Mouse (Mus musculus) midbrain, embryonic 11.5 days (tissue): ENCODE measurements at regions not wholly inside any gene's neighbourhood (a gene's known extent, or its start where the extent isn't known, plus 50 kb on each side); places are given as distances from the start of the nearest gene placed in this dataset.

Experiments
- ATAC-seq: fragments of 200-750 bp; cut with Nextera tagmentation; 2 replicates; pipeline ENCODE4 v1.8.0; 2017; ENCODE audit warnings: moderate TSS enrichment, moderate library complexity; ENCODE audit not compliant: low FRiP score
- DNase-seq: peaks from one replicate; pipeline ENCODE4 v3.0.0; 2015; ENCODE audit warnings: low spot score; ENCODE audit errors: missing footprints
- H3K27ac ChIP-seq: fragments of 300-500 bp; sonication (generic); 2 replicates; pipeline ENCODE4 v1.5.1; 2014; ENCODE audit warnings: low read depth, low read length
- H3K27me3 ChIP-seq: fragments of 300-500 bp; sonication (generic); 2 replicates; pipeline ENCODE4 v1.6.1; 2014; ENCODE audit warnings: mild to moderate bottlenecking, low read length, moderate library complexity, mixed read lengths; ENCODE audit not compliant: control insufficient read depth, insufficient read depth
- H3K36me3 ChIP-seq: fragments of 300-500 bp; sonication (generic); 2 replicates; pipeline ENCODE4 v1.6.1; 2014; ENCODE audit warnings: mild to moderate bottlenecking, low read length, moderate library complexity, mixed read lengths; ENCODE audit not compliant: control insufficient read depth, insufficient read depth
- H3K4me1 ChIP-seq: fragments of 300-500 bp; sonication (generic); 2 replicates; pipeline ENCODE4 v1.6.1; 2014; ENCODE audit warnings: low read length; ENCODE audit not compliant: control insufficient read depth, insufficient read depth
- H3K4me2 ChIP-seq: fragments of 300-500 bp; sonication (generic); 2 replicates; pipeline ENCODE4 v1.6.1; 2014; ENCODE audit warnings: mild to moderate bottlenecking, moderate library complexity
- H3K4me3 ChIP-seq: fragments of 300-500 bp; sonication (generic); 2 replicates; pipeline ENCODE4 v1.5.1; 2014; ENCODE audit warnings: low read depth, low read length
- H3K9ac ChIP-seq: fragments of 300-500 bp; sonication (generic); 2 replicates; pipeline ENCODE4 v1.6.1; 2014; ENCODE audit warnings: low read length
- H3K9me3 ChIP-seq: fragments of 300-500 bp; sonication (generic); 2 replicates; pipeline ENCODE4 v1.6.1; 2016; ENCODE audit warnings: low read length; ENCODE audit not compliant: control insufficient read depth
- WGBS: fragments of 180-500 bp; shearing (Covaris S2); extraction: QIAGEN DNeasy Blood & Tissue Kit; methylation state at CpG from one replicate; pipeline ENCODE4 v1.1.7; 2014; 5-methylcytosine and 5-hydroxymethylcytosine counted together

- H3K36me3 ChIP-seq = no peaks in the 10 kb centered on the region
- H3K4me2 ChIP-seq = no peak overlapping the region
- H3K9ac ChIP-seq = no peak overlapping the region
- H3K27me3 ChIP-seq = no peaks in the 10 kb centered on the region; the same call in 1 of the 2 replicates
- H3K9me3 ChIP-seq = no peaks in the 10 kb centered on the region
- 95% methylated on average over 4 of the region's 4 CpGs for WGBS
- no peak overlapping the region for H3K4me3 ChIP-seq
- no peak for DNase-seq
- ATAC-seq = no peak
- H3K4me1 ChIP-seq = 0 out of 2 replicates have a peak, but pooled peaks cover 2% of the 10 kb centered on the region
- H3K27ac ChIP-seq = no peak overlapping the region
Measured at GRCm38 (mm10) chr10:87432306-87432705, 61.2 kb downstream of the Ascl1 start.

DNA sequence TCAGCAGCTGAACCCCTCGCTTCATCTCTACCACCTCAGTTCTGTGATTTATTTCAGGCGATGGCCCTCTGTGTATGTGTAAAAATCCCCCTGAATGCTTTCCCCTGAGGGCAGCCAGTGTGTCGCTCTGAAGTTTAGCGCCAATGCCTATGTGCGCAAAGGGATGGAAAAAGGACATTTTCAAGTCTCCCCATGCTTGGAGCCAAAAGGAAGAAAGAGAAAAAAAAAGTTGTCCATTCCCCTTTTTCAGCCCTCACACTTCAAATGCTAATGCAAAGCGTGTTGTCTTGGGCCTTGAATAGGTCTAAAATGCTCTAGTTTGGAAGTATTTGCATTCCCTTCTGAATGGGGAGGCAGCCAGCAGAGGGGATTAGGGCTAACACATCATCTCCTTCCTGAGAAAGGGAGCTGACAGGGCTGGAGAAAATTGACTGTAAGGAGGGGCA lies 73.5 kb downstream of the Ascl1 start:
- Histone ChIP-seq H3K27ac (peak overlapping the region; percentile 94), H3K36me3 (no peaks in the 10 kb centered on the region), H3K27me3 (no peaks in the 10 kb centered on the region), H3K9ac (peak overlapping the region; percentile 52; the same call in 1 of the 2 replicates), H3K4me1 (peaks cover 18% of the 10 kb centered on the region), H3K4me2 (peak overlapping the region; percentile 23; the same call in 1 of the 2 replicates), H3K9me3 (no peaks in the 10 kb centered on the region), H3K4me3 (no peak overlapping the region)
- ATAC-seq = peak; percentile 88
- peak; percentile 95 for DNase-seq
- 1% methylated on average over 6 of the region's 6 CpGs for WGBS

GRCm38 (mm10) chr10:87419245-87419939 lies 74.1 kb downstream of the Ascl1 start:
- 12% methylated on average over 7 of the region's 7 CpGs for WGBS
- Histone ChIP-seq H3K36me3 (no peaks in the 10 kb centered on the region), H3K27ac (peak overlapping the region; percentile 94), H3K4me1 (peaks cover 18% of the 10 kb centered on the region), H3K9ac (peak overlapping the region; percentile 52; the same call in 1 of the 2 replicates), H3K4me2 (peak overlapping the region; percentile 23; the same call in 1 of the 2 replicates), H3K27me3 (no peaks in the 10 kb centered on the region), H3K4me3 (no peak overlapping the region), H3K9me3 (no peaks in the 10 kb centered on the region)
- DNase-seq = no peak
- peak; percentile 84 for ATAC-seq

- Histone ChIP-seq H3K9ac (no peak overlapping the region), H3K27me3 (no peaks in the 10 kb centered on the region), H3K36me3 (no peaks in the 10 kb centered on the region), H3K4me2 (no peak overlapping the region), H3K9me3 (no peaks in the 10 kb centered on the region), H3K4me1 (no peaks in the 10 kb centered on the region; the same call in 1 of the 2 replicates), H3K27ac (no peak overlapping the region), H3K4me3 (no peak overlapping the region)
- DNase-seq (no peak), ATAC-seq (no peak)
- WGBS = 64% methylated on average over 15 of the region's 15 CpGs
Measured at GRCm38 (mm10) chr10:87394296-87394921, 99.1 kb downstream of the Ascl1 start.

DNA sequence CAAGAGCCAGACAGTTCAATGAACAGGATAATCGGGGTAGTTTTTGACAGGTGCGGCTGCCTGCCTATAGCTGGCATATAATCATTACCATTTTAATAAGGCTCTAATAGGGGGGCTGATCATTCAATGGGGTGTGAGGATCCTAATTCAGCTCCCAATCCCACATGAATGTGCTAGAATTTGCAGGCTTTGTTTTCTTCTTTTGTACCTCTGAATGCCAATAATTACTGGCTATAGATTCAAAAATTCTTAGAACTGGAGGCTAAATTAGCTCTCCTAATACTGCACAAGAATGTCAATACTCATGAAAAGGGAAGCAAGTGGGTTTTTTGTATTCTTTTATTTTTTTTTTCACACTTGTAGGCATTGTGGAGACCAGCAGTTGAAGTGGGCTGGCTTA lies 104.3 kb downstream of the Ascl1 start:
- H3K4me3 ChIP-seq = no peak overlapping the region
- 73% methylated on average over 2 of the region's 2 CpGs for WGBS
- no peak for DNase-seq
- no peaks in the 10 kb centered on the region for H3K9me3 ChIP-seq
- no peak overlapping the region for H3K9ac ChIP-seq
- ATAC-seq = no peak
- no peak overlapping the region for H3K4me2 ChIP-seq
- H3K27ac ChIP-seq = no peak overlapping the region
- H3K27me3 ChIP-seq = no peaks in the 10 kb centered on the region
- no peaks in the 10 kb centered on the region; the same call in 1 of the 2 replicates for H3K4me1 ChIP-seq
- no peaks in the 10 kb centered on the region for H3K36me3 ChIP-seq

DNA sequence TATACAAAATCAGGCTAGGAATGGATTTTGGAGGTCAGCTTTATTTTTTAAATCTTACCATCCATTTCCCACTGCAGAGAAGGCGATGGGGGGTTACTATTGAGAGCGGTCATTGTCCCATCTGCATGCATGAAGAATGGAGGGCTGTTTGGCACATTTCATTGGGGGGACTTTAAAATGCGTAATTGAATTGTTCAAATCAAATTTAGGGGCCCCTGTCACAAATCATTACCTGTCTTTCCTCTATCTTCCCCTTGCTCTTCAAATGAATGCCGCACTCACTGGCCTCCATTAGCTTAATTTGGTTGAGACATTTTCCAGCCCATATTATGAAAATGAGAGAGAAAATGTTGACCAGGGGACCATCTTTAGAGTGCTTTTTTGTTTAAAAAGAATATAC lies 108.2 kb downstream of the Ascl1 start:
- Histone ChIP-seq H3K27me3 (no peaks in the 10 kb centered on the region), H3K27ac (no peak overlapping the region), H3K4me1 (no peaks in the 10 kb centered on the region; the same call in 1 of the 2 replicates), H3K9me3 (no peaks in the 10 kb centered on the region), H3K9ac (no peak overlapping the region), H3K4me3 (no peak overlapping the region), H3K4me2 (no peak overlapping the region), H3K36me3 (no peaks in the 10 kb centered on the region)
- 93% methylated on average over 4 of the region's 4 CpGs for WGBS
- DNase-seq (no peak), ATAC-seq (no peak)

GRCm38 (mm10) chr10:87384606-87385206 lies 108.8 kb downstream of the Ascl1 start:
- no peak overlapping the region for H3K4me2 ChIP-seq
- H3K9ac ChIP-seq = no peak overlapping the region
- H3K27ac ChIP-seq = no peak overlapping the region
- ATAC-seq (no peak), DNase-seq (peak; percentile 45)
- no peak overlapping the region for H3K4me3 ChIP-seq
- H3K27me3 ChIP-seq = no peaks in the 10 kb centered on the region
- no peaks in the 10 kb centered on the region; the same call in 1 of the 2 replicates for H3K4me1 ChIP-seq
- H3K9me3 ChIP-seq = no peaks in the 10 kb centered on the region
- 81% methylated on average over 9 of the region's 9 CpGs for WGBS
- H3K36me3 ChIP-seq = no peaks in the 10 kb centered on the region

DNA sequence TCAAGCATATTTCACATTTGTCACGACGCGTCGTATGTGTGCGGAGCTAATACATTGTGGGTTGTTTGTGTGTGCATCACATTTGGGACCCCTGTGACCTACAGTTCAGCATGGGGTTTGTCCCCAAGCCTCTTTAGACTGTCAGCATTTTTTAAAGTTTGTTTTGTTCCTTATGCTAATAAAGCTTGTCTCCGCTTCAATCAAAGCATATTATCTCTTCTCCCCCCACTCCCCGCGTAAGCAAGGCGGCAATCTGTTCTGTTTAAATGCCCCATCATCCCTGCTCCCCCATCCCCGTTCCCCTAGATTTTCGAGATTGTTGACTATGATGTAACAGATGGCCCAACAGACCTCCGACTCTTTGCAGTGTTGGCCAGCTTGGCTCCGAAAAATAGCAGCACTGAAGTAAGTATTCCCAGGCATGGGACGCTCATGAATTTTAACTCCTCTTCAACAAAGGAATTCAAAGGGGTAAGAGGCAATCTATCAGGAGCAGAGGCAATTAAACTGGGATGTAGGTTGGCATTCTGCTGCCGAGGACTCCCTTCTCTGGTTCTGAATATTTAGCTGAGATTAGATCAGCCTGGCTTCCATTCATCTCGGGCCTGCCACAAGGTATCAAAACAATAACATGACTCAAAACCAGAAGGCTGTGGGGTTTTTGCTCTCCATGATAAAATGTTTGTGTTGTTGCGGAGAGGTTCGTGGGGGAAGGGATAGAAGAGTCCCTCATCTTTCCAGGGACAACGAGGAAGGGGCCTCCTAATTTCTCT lies 141.9 kb downstream of the Ascl1 start:
- Histone ChIP-seq H3K9me3 (no peaks in the 10 kb centered on the region), H3K4me1 (peaks cover 17% of the 10 kb centered on the region), H3K4me3 (no peak overlapping the region), H3K9ac (peak overlapping the region; percentile 39), H3K4me2 (peak overlapping the region; percentile 32), H3K27ac (peak overlapping the region; percentile 82), H3K27me3 (no peaks in the 10 kb centered on the region), H3K36me3 (no peaks in the 10 kb centered on the region)
- ATAC-seq (peak; percentile 87), DNase-seq (peak; percentile 91)
- 42% methylated on average over 19 of the region's 19 CpGs for WGBS
